10 mouse cellular contexts compared by ENCODE assay signal in the genomic region with DNA sequence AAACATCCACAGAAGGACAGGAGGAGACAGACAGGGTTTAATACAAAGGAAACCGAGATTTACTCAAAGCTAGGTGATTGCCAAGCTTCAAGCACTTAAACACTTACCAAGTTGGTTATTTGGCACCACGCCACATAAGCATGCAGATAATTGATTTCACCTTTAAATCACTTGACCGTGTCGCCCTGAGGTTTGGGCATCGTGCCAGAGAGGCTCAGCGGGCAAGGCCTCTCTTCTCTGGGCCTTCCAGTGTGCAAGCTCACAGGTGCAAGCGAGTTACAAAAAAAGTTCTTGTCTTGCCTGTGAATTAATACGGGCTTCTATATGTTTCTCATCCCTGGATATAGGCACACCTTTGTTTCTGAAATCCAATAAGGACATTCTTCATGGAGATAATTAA.
DNase-seq lines count a peak whose midpoint lies in the region; ATAC-seq and TF ChIP-seq lines count a peak whose summit lies in the region.
"Had no signal": no experiment of that assay in that cellular context is flagged by ENCODE, and none has a peak within 500 bp of the region (broad histone marks: within the 10 kb centered on the region; RNA-seq: fewer than 3 reads in every experiment).

No protein-coding gene starts in this region.

- no peaks in the 10 kb centered on the region for H3K9me3 ChIP-seq in embryonic facial prominence, embryonic 13.5 days
- no peaks in the 10 kb centered on the region for H3K9me3 ChIP-seq in limb, embryonic 14.5 days (ENCODE audit: control insufficient read depth, low read length)

- peaks cover 32% of the 10 kb centered on the region for H3K4me1 ChIP-seq in embryonic facial prominence, embryonic 13.5 days
- H3K4me1 ChIP-seq in limb, embryonic 14.5 days (ENCODE audit: control insufficient read depth, insufficient read depth, low read length): peaks cover 27% of the 10 kb centered on the region

- no peaks in the 10 kb centered on the region for H3K36me3 ChIP-seq in embryonic facial prominence, embryonic 13.5 days
- no peaks in the 10 kb centered on the region for H3K36me3 ChIP-seq in limb, embryonic 14.5 days (ENCODE audit: control insufficient read depth, insufficient read depth, low read length)

- no peak for TF ChIP-seq POLR2A in limb, embryonic 14.5 days (IDR thresholded peaks at IDR 0.05; ENCODE audit: borderline replicate concordance, extremely low read depth, insufficient read depth, insufficient read length)

- H3K4me3 ChIP-seq in embryonic facial prominence, embryonic 13.5 days: no peak overlapping the region
- H3K4me3 ChIP-seq in limb, embryonic 14.5 days (replicated peaks; ENCODE audit: low read length): no peak overlapping the region
- H3K4me3 ChIP-seq: gastrocnemius, adult 2 months; myocyte had no signal

- peaks cover 4% of the 10 kb centered on the region; the same call in 1 of the 2 replicates for H3K27me3 ChIP-seq in embryonic facial prominence, embryonic 13.5 days
- H3K27me3 ChIP-seq in limb, embryonic 14.5 days (ENCODE audit: control insufficient read depth, insufficient read depth, low read length): no peaks in the 10 kb centered on the region

- no peak overlapping the region for H3K9ac ChIP-seq in embryonic facial prominence, embryonic 13.5 days
- no peak overlapping the region for H3K9ac ChIP-seq in limb, embryonic 14.5 days (ENCODE audit: low read depth, low read length, severe bottlenecking)

- intact Hi-C loops in heart, postnatal 14 days (cut with DNase I): no loop called here

- peak overlapping the region; percentile 14; the same call in 1 of the 2 replicates for H3K4me2 ChIP-seq in embryonic facial prominence, embryonic 13.5 days
- no peak overlapping the region for H3K4me2 ChIP-seq in limb, embryonic 14.5 days (replicated peaks; ENCODE audit: low read depth, low read length, severe bottlenecking)

- ATAC-seq in embryonic facial prominence, embryonic 13.5 days (ENCODE audit: insufficient number of reproducible peaks, insufficient read depth, low FRiP score, low TSS enrichment, low read depth): no peak
- no peak for ATAC-seq in limb, embryonic 14.5 days (ENCODE audit: low FRiP score, low read depth)

- peak overlapping the region; percentile 23; the same call in 1 of the 2 replicates for H3K27ac ChIP-seq in embryonic facial prominence, embryonic 13.5 days
- H3K27ac ChIP-seq in limb, embryonic 14.5 days (replicated peaks; ENCODE audit: low read depth, low read length): no peak overlapping the region

- peak; percentile 29 to 37 for DNase-seq in heart, postnatal 14 days
- DNase-seq in heart, adult 8-10 months (ENCODE audit: low spot score): no peak
- DNase-seq in NIH3T3 (ENCODE audit: low read depth): peak; percentile 16
- peak; percentile 47 for DNase-seq in limb, embryonic 14.5 days (ENCODE audit: low spot score)
- no peak for DNase-seq in thymus, postnatal 10 days (ENCODE audit: low spot score in 2 of 2)
- DNase-seq in layer of hippocampus, adult 11-12 months (ENCODE audit: low spot score): no peak
- DNase-seq: cerebellum, adult 9-11 months had no signal

- 14% methylated on average over 8 of the region's 8 CpGs for WGBS in embryonic facial prominence, embryonic 13.5 days
- WGBS in limb, embryonic 14.5 days: 15% methylated on average over 8 of the region's 8 CpGs

Comparison
In these comparisons a context has a peak if more than half of its experiments do, and no peak if none do; other contexts are left out.
1. DNase-seq: peak in heart, postnatal 14 days (2 of 2), NIH3T3 (single experiment) and limb, embryonic 14.5 days (single experiment); none in heart, adult 8-10 months (single experiment), thymus, postnatal 10 days (0 of 2) and layer of hippocampus, adult 11-12 months (single experiment).